Mouse (Mus musculus) lung, embryonic 16.5 days (tissue): ENCODE data around the gene Psme1. TPM values are rescaled to one million over a fixed set of nuclear protein-coding genes. Genes with fewer than 3 reads are reported as not detected.

Experiments
- ATAC-seq: fragments of 200-750 bp; cut with Nextera tagmentation; 2 replicates; pipeline ENCODE4 v1.8.0; 2017; ENCODE audit warnings: low read depth, mild to moderate bottlenecking, moderate library complexity
- H3K27ac ChIP-seq: fragments of 300-500 bp; sonication (generic); 2 replicates; pipeline ENCODE4 v1.5.1; 2014; ENCODE audit warnings: mild to moderate bottlenecking, control low read depth, low read length
- H3K27me3 ChIP-seq: fragments of 300-500 bp; sonication (generic); 2 replicates; pipeline ENCODE4 v1.6.1; 2014; ENCODE audit warnings: low read depth, low read length, mixed read lengths; ENCODE audit not compliant: control insufficient read depth, insufficient read depth
- H3K36me3 ChIP-seq: fragments of 300-500 bp; sonication (generic); 2 replicates; pipeline ENCODE4 v1.6.1; 2014; ENCODE audit warnings: low read length; ENCODE audit not compliant: control insufficient read depth, insufficient read depth
- H3K4me1 ChIP-seq: fragments of 300-500 bp; sonication (generic); replicated peaks from 2 replicates; pipeline ENCODE4 v1.6.1; 2014; ENCODE audit warnings: low read length, mixed read lengths; ENCODE audit not compliant: control insufficient read depth, insufficient read depth
- H3K4me2 ChIP-seq: fragments of 300-500 bp; sonication (generic); 2 replicates; pipeline ENCODE4 v1.6.1; 2014; ENCODE audit warnings: low read depth, low read length, control low read depth
- H3K4me3 ChIP-seq: fragments of 300-500 bp; sonication (generic); 2 replicates; pipeline ENCODE4 v1.5.1; 2014; ENCODE audit warnings: mild to moderate bottlenecking, low read length, control low read depth
- H3K9ac ChIP-seq: fragments of 300-500 bp; sonication (generic); 2 replicates; pipeline ENCODE4 v1.6.1; 2014; ENCODE audit warnings: low read length, control low read depth
- H3K9me3 ChIP-seq: fragments of 300-500 bp; sonication (generic); 2 replicates; pipeline ENCODE4 v1.6.1; 2016; ENCODE audit warnings: low read length; ENCODE audit not compliant: control insufficient read depth
- WGBS: fragments of 180-500 bp; shearing (Covaris S2); extraction: QIAGEN DNeasy Blood & Tissue Kit; methylation state at CpG from one replicate; pipeline ENCODE4 v1.1.7; 2014; 5-methylcytosine and 5-hydroxymethylcytosine counted together
- polyA plus RNA-seq: library from polyadenylated mRNA; unstranded; fragments of >200 nt; fragmentation: Nextera tagmentation; extraction: Ambion mirVana; gene quantifications from 2 replicates; pipeline ENCODE4 v1.2.1, GENCODE M21; 2015

The Psme1 gene
- polyA plus RNA-seq, 1 experiment from 2014 or later = 175 TPM

- Histone ChIP-seq H3K36me3 (peaks cover 30% of the 10 kb centered on the region), H3K4me2 (no peak overlapping the region), H3K27me3 (no peaks in the 10 kb centered on the region), H3K4me1 (peaks cover 4% of the 10 kb centered on the region), H3K27ac (no peak overlapping the region), H3K9ac (no peak overlapping the region), H3K4me3 (no peak overlapping the region), H3K9me3 (no peaks in the 10 kb centered on the region)
- no peak for ATAC-seq
- 90% methylated on average over 16 of the region's 16 CpGs for WGBS
These were observed 28.0 kb downstream of the Psme1 start for GRCm38 (mm10) chr14:55605743-55606459.

GRCm38 (mm10) chr14:55608339-55608738, 30.4 kb downstream of the Psme1 start:
- Histone ChIP-seq H3K36me3 (peaks cover 12% of the 10 kb centered on the region), H3K27ac (no peak overlapping the region), H3K4me1 (peaks cover 4% of the 10 kb centered on the region), H3K9me3 (no peaks in the 10 kb centered on the region), H3K4me2 (no peak overlapping the region), H3K9ac (no peak overlapping the region), H3K27me3 (no peaks in the 10 kb centered on the region), H3K4me3 (no peak overlapping the region)
- 97% methylated on average over 6 of the region's 6 CpGs for WGBS
- ATAC-seq = no peak

GRCm38 (mm10) chr14:55613346-55613745, 35.4 kb downstream of the Psme1 start:
- H3K27ac ChIP-seq = no peak overlapping the region
- WGBS = 44% methylated on average over 6 of the region's 6 CpGs
- H3K9ac ChIP-seq = no peak overlapping the region
- 0 out of 2 replicates have a peak, but pooled peaks cover 2% of the 10 kb centered on the region for H3K36me3 ChIP-seq
- H3K27me3 ChIP-seq = no peaks in the 10 kb centered on the region
- H3K9me3 ChIP-seq = no peaks in the 10 kb centered on the region
- no peak overlapping the region for H3K4me3 ChIP-seq
- H3K4me2 ChIP-seq = no peak overlapping the region
- no peaks in the 10 kb centered on the region for H3K4me1 ChIP-seq
- no peak for ATAC-seq

- H3K27ac ChIP-seq = no peak overlapping the region
These were observed 36.7 kb downstream of the Psme1 start for GRCm38 (mm10) chr14:55614565-55615178.

GRCm38 (mm10) chr14:55615876-55616275, 38.0 kb downstream of the Psme1 start:
- 48% methylated on average over 2 of the region's 2 CpGs for WGBS

More at GRCm38 (mm10) chr14:55614565-55615178, 36.7 kb downstream of the Psme1 start:
- 64% methylated on average over 7 of the region's 7 CpGs for WGBS
- H3K9ac ChIP-seq = no peak overlapping the region
- no peaks in the 10 kb centered on the region for H3K9me3 ChIP-seq
- no peaks in the 10 kb centered on the region for H3K27me3 ChIP-seq
- H3K4me3 ChIP-seq = no peak overlapping the region
- no peak overlapping the region for H3K4me2 ChIP-seq
- ATAC-seq = no peak
- H3K36me3 ChIP-seq = no peaks in the 10 kb centered on the region
- no peaks in the 10 kb centered on the region; the same call in 1 of the 2 replicates for H3K4me1 ChIP-seq

GRCm38 (mm10) chr14:55616844-55617243, 38.9 kb downstream of the Psme1 start:
- 72% methylated on average over 2 of the region's 2 CpGs for WGBS
- Histone ChIP-seq H3K27me3 (no peaks in the 10 kb centered on the region), H3K4me3 (no peak overlapping the region), H3K4me1 (no peaks in the 10 kb centered on the region; the same call in 1 of the 2 replicates), H3K4me2 (no peak overlapping the region), H3K9ac (no peak overlapping the region), H3K9me3 (no peaks in the 10 kb centered on the region), H3K27ac (no peak overlapping the region), H3K36me3 (no peaks in the 10 kb centered on the region)
- ATAC-seq = no peak

More at GRCm38 (mm10) chr14:55615876-55616275, 38.0 kb downstream of the Psme1 start:
- Histone ChIP-seq H3K9ac (no peak overlapping the region), H3K27ac (no peak overlapping the region), H3K36me3 (no peaks in the 10 kb centered on the region), H3K27me3 (no peaks in the 10 kb centered on the region), H3K4me2 (no peak overlapping the region), H3K9me3 (no peaks in the 10 kb centered on the region), H3K4me3 (no peak overlapping the region), H3K4me1 (no peaks in the 10 kb centered on the region; the same call in 1 of the 2 replicates)
- no peak for ATAC-seq

- H3K27ac ChIP-seq = peak within 1 kb of the TSS; percentile 55
- 16% methylated on average over 21 of the region's 21 CpGs for WGBS
- H3K9ac ChIP-seq = peak within 1 kb of the TSS; percentile 58
These were observed 39.9 kb downstream of the Psme1 start, which contains the start of gene Rec8 for GRCm38 (mm10) chr14:55617822-55618221. Rec8 (plus strand) TSS chr14:55618037.

GRCm38 (mm10) chr14:55618486-55619195, 40.7 kb downstream of the Psme1 start:
- Histone ChIP-seq H3K27ac (no peak overlapping the region), H3K9ac (peak overlapping the region; percentile 58), H3K4me1 (no peaks in the 10 kb centered on the region; the same call in 1 of the 2 replicates), H3K4me2 (peak overlapping the region; percentile 52), H3K36me3 (no peaks in the 10 kb centered on the region), H3K9me3 (no peaks in the 10 kb centered on the region), H3K27me3 (no peaks in the 10 kb centered on the region), H3K4me3 (peak overlapping the region; percentile 48)
- ATAC-seq = peak; percentile 26; the same call in 1 of the 2 replicates
- WGBS = 30% methylated on average over 22 of the region's 22 CpGs

More at GRCm38 (mm10) chr14:55617822-55618221, 39.9 kb downstream of the Psme1 start, which contains the start of gene Rec8:
- ATAC-seq = peak; percentile 88
- H3K27me3 ChIP-seq = no peaks in the 10 kb centered on the region
- no peaks in the 10 kb centered on the region for H3K9me3 ChIP-seq
- no peaks in the 10 kb centered on the region for H3K36me3 ChIP-seq
- H3K4me3 ChIP-seq = peak within 1 kb of the TSS; percentile 48
- peak within 1 kb of the TSS; percentile 52 for H3K4me2 ChIP-seq
- H3K4me1 ChIP-seq = no peaks in the 10 kb centered on the region; the same call in 1 of the 2 replicates
